Mouse (Mus musculus) mouse embryonic stem cell (cell line): ENCODE results near the gene Crx.

Experiments
- in situ Hi-C, 2 experiments: fragments of 300-500 bp; cut with MboI; formaldehyde crosslinking; loops; 1 replicate in 1 of 2; 3 replicates in 1 of 2; pipeline ENCODE4 v1.14.3; 2019 to 2020; ENCODE audit warnings: low sequenced_read_pairs in 2 of 2, low pct_unique_long_range_greater_than_20kb in 1 of 2, mixed read lengths in 1 of 2; ENCODE audit not compliant: unreplicated experiment in 1 of 2

The Crx gene

DNA sequence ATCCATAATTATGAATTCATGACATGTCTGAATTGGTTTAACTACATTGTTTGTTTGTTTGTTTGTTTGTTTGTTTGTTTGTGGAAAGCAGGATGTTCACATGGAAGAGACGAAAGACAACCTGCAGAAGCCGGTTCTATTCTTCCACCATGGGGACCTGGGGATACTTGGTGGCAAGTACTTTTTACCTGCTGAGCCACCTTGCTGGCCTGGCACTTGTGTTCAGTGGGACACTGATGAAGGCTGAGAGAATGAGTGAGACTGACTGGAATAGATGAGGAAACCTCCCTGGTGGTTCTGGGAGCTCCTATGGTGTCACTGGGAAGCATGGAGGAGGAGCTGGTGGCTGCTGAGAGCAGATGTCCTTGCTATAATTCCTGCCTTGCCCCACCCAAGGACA, 2.5 kb upstream of the Crx start, which contains the start of gene Crxos:
Gene Crxos (plus strand): TSS at position 301 of the 400 bp plus-strand sequence.
- in situ Hi-C loops: no loop called here

DNA sequence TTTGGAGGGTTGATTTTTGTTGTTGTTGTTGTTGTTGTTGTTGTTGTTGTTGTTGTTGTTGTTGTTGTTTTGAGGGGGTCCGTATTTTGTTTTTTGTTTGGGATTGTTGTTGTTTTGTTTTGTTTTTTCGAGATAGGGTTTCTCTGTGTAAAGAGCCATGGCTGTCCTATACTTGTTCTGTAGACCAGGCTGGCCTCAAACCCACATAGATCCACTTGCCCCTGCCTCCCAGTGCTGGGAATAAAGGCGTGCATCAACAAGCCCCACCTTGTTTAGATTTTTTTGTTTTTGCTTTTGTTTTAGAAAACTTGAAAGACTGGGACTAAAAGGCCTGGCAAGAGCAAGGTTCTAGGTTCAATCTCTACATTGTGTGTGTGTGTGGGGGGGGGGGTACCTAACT, 2.1 kb upstream of the Crx start:
- in situ Hi-C loops: no loop called here

GRCm38 (mm10) chr7:15881388-15881787, 1.6 kb upstream of the Crx start:
- in situ Hi-C loops: no loop called here

GRCm38 (mm10) chr7:15864104-15864503, 15.7 kb downstream of the Crx start:
- in situ Hi-C loops: no loop called here

DNA sequence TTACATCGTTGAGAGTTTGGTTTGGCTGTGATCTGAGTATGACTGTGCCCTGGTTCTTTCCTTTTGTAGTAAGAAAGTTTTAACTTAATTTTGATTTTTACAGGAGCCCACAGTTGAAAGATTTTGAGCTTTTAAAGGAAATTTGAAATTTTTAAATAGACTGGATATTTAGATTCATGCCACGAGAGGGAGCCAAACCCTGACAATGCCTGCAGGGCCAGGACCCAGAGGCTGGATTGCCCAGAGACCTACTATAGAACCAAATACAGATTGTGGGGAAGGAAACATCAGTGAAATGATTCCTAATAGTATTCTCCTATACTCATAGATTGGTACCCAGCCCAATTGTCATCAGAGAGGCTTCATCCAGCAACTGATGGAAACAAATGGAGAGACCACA, 20.1 kb downstream of the Crx start:
- in situ Hi-C loops: no loop called here

DNA sequence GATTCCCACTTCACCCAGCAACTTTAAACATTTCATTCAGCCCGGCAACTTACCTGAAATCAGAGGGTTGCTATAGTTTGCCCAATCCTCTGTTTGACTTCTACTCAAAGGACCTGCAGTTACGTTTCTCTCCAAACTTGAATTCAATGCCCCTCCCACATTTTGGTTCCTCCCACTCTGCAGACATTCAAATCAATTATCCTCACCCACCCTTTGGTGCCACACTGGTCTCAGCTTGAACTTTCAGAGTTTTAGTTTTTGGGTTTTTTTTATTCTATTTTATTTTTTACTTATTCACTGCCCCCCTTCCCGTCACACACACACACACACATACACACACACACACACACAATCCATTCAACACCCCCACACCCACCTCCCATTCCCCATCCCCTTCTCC, 40.2 kb downstream of the Crx start, which contains the start of gene Obox6:
Gene Obox6 (minus strand): TSS at position 101 of the 400 bp plus-strand sequence.
- in situ Hi-C loops: no loop called here
